Mouse (Mus musculus) kidney, postnatal 4 days (tissue): ENCODE results near the gene Spast.
"Not testable (repeated sequence)": the region's sequence is repeated elsewhere in the genome, so short reads cannot be mapped to it uniquely, and the experiment has no call there.

Experiments used
- DNase-seq, 2 experiments: peaks; one replicate each; pipeline ENCODE4 v3.0.0; 2021; ENCODE audit warnings: mixed read lengths in 2 of 2

Spast gene

DNA sequence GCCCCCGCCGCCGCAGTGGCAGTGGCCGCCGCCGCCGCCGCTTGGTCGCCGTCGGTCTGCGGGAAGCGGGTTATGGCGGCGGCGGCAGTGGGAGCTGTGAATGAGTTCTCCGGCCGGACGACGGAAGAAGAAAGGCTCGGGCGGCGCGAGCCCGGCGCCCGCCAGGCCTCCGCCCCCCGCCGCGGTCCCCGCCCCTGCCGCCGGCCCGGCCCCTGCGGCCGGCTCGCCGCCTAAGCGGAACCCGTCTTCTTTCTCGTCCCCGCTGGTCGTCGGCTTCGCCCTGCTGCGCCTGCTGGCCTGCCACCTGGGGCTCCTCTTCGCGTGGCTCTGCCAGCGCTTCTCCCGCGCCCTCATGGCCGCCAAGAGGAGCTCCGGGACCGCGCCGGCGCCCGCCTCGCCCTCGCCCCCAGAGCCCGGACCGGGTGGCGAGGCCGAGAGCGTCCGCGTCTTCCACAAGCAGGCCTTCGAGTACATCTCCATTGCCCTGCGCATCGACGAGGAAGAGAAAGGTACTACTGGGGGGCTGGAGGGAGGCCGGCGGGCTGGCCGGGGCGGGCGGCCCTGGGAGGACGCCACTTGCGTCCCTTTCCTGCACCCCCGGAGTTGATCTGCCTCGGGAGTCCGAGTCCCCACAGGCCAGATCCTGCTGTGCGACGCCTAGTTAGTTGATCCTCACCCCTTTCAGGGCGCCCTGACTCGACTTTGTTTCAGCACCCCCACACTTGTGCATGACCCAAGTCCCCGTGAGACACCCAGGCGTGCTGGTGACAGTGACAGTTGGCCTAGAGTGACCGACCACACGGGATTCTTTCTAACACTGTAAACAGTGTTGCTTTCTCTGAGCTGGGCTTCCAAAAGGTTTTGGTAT lies at the start of gene Spast:
Gene Spast, plus strand, starts transcription at position 51 of the 868 bp plus-strand sequence.
- DNase-seq = peak; percentile 79 to 87

DNA sequence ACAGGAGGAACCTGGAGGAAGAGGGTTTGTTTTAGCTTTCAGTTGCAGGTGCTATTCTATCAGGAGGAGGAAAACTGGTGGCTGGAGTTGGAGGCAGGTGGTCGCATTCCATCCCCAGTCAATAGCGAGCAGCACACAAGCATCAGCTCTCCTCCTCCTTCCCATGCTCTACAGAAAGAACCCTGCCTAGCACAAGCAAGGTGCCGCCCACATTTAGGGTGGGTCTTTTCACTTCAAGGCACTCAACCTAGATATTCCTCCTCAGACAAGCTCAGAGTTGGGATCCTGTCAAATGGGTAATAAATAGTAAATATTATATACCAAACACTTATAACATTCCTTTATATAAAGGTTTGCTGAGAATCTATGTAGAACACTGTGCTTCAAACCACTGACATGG lies 48.6 kb upstream of the Spast start:
- no peak for DNase-seq

DNA sequence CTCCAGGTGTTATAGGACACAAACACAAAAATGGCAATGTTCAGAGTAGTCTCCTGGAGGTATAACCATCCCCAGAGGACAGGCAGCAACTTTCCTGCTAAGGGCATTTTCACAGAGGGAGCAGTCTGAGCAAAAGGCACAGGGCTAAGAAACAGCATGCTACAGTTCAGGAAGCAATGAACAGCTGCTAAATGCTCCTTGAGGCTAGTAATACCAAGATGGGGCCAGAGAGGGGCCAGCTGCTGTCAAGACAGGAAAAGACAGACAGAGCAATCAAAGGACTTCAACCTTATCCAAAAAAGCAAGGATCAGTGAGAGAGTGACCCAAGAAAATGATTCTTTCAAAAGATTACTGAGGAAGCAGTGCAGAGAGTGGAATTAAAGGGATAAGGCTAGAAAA lies 47.9 kb upstream of the Spast start:
- peak; percentile 22 to 27 for DNase-seq

DNA sequence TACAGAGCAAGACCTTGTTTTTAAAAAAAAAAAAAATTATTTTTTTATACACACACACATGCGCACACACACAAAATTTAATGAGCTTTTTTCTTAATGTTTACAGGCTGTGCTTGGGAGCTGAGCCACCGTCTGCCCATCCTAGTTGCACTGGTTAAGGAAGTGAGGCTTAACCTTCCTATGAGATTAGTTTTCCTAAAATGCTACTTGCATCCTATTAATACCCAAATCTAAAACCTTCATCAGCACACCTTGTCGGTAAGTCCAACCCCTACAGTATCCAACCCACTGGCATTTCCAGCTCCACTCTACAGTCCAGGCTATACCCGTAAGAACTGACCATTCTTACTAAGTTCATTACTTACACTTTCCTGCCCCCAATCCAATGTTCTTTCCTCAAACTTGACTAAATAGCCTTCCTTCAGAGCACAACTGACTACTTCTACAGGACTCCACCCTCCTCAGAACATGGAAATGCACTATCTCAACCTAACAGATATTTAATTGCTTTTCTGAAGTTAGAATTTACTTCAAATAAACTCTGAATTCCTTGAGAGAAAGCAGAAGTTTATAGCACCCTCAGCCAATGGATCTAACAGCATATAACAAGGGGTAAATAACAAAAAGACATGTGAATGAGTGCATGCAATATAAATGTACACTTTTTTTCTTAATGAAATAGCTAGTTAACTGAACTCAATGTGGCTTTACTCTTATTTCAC lies 47.0 kb upstream of the Spast start:
- DNase-seq = no peak

DNA sequence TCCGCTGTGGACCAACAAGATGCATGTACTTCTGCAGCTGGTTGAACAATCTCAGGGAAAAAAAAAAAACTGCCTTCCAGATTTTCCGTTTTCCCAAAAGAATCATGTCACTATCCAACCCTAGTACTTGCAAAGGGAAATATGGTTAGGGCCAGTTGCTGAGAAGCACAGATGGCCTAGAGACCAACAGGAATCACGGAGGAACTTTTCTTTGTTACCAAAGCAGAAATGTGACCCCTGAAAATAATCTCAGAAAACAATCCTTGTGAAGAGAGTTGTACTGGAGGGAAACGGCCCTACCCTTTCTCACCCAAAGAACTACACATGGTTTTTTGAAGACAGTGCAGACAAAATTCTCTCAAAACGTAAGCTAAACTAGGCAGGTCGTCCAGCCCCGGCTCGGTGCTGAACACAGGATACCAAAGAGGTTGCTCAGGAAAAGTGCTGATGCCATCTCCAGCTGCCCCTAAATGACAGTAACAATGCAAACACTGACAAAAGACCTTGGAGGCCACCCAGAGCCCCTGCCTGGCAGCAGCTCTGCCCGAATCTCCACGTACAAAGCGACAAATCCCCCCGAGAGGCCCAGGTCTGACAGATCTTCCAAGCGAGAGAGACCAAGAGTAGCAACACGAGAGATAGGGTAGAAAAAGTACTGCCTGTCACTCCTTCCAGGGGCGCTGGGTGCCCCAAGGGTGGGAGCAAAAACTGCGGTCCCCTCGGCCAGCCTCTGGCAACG lies 44.9 kb upstream of the Spast start:
- peak in 1 of 2 experiments; percentile 42 for DNase-seq

DNA sequence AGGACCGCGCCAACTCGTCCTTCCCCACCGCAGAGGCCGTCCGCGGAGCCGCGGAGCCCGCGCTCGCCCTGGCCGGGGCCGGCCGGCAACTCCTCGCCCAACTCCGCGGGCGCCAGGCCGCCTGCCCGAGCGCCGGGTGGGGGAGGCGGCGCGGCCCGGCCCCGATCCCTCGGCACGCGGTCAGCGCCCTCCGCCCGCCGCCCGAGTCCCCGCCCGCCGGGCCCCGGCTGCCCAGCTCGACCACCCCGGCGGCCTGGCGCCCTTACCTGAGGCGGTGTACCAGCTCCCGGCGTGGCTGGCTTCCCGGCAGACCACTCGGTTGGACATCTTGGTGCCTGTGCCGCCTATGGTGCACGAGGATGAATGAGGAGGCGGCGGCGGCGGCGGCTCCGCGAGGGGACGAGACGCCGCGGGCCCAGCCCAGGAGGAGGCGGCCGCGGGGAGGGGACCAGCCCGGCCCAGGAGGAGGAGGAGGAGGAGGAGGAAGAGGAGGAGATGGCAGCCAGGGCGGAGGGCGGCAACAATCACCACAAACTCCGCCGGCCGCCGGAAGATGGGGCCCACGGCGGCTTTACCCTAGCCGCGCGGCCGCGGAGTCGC lies 44.3 kb upstream of the Spast start:
- DNase-seq = peak; percentile 85 to 91

DNA sequence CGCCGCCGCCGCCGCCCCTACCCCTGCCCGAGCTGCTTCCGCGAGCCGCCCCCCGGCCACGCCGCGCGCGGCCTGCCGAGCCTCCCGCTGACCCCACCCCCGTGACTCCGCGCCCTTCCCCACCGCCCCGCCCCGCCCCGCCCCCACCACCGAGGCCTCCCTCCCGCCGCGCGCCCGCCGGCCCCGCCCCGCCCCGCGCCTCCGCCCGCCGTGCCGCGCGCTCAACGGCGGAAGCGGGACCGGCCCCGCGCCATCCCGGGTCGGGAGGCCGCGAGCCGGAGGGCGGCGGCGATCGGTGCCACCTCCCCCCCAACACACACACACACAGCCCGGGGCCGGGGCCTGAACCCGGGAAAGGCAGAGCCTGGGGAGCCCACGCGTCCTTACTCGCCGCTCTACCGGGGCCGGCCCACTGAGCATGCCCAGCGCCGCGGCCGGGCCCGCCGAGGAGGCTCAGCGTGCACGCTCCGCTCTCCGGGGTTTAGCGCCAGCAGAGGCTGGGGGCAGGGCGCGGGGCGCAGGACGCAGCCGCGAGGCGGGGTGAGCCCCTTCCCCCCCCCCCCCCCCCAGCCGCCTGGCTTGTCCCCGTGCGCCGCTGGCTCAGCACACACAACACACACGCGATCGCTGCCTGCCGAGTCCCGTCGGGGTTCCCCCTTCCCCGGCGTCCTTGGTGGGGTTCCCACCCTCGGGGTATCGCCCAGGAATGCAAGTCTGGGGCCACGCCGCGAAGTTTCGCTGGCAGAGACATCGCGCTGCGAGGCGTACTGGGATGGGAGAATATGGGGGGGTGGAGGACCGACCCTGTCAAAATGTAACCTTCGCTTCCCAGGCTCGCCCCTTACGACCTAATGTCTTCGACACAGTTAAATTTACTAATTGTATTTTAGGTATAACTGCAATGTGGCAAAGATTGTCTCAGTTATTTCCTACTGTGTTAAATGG lies 43.5 kb upstream of the Spast start, which contains the start of gene Memo1:
Gene Memo1, minus strand, starts transcription at position 496 of the 945 bp plus-strand sequence.
- peak; percentile 86 to 92 for DNase-seq

DNA sequence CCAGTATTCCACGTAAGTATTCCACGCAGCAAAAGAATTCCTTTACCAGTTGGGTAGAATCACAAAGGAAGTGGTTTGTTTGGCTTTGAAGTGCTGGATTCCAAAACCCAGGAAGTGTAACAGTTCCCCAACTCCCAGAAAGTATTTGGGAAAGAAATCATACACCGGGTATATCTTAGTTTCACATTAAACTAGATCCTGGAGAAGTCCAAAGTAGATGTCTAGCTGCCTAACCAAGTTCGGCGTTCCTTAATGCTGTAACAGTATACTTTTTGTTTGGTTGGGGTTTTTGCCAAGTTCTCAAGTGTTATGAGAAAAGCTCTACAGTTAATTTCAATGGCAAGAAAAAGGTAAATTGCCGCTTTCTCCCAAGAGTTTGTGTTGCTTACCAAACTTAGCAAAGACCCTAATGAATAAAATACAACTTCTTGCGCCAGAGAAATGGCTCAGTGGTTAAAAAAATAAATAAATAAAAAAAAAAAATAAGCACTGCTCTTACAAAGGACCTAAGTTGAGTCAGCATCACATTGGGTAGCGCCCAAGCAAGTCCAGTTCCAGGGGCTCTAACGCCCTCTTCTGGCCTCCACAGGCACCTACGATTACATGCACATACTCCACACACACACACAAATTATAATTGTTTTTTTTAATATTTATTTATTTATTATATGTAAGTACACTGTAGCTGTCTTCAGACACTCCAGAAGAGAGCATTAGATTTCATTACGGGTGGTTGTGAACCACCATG lies 42.5 kb upstream of the Spast start:
- DNase-seq = peak; percentile 36 to 54

DNA sequence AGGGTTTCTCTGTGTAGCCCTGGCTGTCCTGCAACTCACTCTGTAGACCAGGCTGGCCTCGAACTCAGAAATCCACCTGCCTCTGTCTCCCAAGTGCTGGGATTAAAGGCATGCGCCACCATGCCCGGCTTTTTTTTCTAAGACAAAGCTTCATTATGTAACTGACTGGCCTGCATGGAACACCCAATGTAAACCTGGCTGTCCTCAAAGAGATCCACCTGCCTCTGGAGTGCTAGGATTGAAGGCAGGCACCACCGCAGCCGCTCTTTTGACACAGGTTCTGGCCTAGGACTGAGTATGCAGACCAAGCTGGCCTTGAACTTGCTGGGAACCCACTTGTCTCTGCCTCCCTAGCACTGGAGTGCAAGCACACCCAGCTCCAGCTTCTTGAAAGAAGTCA lies 41.8 kb upstream of the Spast start:
- not testable (repeated sequence) for DNase-seq

DNA sequence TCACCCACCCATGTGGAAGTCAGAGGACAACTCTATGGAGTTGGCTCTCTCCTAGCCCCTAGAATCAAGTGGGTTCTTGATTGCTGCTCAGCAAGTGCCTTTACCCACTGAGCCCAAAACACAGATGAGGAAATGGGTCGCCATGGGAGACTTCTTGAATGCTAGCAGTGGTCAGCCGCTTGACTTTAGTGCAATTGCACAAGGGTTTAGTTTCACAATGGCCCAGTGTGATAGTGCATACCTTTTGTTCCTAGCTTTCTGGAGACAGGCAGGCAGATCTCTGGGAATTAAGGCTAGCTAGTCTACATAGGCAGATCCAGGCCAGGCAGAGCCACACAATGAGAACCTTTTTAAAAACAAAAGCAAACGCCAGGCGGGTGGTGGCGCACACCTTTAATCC lies 38.7 kb upstream of the Spast start:
- no peak for DNase-seq

DNA sequence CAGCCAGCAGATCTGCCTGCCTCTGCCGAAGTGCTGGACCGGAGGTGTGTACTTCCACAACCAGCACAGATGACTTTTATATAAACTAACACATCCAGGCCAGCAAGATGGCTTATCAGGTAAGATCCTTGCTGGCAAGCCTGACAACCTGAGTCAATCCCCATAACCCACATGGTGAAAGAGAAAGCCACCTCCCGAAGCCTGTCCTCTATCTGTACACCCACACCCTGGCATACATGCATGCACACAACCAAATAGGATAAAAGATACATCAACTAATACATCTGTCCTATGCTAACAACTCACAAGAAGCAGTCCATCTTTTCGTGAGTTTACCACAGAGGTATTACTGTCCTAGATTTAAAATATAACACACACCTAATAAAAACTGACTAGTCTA lies 34.7 kb upstream of the Spast start:
- no peak for DNase-seq

DNA sequence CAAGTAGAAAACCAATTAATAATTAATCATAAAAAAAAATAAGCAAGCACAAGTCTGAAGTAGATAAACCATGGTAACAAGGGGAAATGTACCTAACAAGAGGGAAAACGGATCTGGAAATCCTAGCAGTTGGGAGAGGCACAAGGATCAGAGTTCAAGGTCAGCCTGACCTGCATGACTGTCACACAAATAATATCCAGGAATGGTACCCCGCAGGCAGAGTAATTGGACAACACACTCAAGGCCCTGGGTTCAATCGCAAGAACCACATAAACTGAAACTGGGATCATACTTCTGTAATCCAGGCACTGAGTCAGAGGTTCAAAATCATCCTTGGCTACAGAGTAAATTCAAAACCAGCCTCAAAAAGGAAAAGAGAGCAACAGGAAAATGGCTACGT lies 33.2 kb upstream of the Spast start:
- DNase-seq = no peak

DNA sequence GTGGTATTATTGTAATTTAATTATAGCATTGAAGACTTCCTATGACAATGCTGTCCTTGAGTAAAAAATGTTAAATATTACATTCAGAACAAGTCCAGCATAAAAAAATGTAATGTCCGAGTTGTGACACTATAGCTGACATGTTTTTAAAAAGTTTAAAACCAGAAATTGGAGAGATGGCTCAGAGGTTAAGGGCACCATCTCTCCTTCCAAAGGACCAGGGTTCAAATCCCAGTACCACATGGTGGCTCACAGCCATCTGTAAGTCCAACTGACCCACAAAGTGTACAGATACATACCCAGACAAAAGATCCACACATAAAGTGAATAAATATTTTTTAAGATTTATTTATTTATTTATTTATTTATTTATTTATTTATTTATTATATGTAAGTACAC lies 32.8 kb upstream of the Spast start:
- DNase-seq = no peak

DNA sequence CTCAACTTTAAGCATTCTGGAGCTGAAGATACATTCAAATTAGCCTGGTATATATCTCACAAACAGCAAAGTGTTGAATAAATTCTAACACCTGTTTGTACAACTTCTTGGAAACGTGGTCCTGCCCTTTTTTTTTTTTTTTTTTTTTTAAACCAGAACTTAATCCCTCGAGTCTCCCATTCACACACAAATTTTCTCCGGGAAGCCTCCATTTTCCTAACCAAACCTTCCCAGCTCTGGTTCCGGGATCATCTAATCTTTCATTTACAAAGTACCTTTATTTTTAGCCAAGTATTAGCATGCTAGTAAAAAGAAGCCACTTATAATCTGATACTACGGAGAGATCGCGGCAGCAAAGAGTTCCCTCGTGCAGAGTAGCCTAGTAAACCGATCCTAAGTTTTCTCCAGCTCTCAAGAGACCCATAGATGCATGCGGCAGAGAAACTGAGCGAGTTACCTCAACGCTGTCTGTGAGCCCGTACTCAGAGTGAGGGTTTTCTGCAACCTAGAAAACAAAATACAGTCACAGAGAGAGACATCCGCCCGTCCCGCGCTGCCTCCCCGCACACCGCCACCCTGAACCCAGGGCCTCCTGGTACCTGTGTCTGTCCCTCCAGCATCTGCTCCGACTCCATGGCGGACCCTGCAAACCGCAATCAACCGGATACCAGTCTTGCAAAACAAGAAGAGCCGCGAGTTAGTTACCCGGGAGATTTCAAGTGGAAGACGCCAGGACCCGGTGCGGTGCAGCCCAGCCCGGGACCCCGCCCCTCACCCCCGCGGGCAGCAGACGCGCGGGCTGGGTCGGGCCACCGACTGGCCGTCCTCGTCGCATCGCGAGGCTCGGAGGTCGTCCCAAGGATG lies 23.1 kb upstream of the Spast start:
- no peak for DNase-seq

DNA sequence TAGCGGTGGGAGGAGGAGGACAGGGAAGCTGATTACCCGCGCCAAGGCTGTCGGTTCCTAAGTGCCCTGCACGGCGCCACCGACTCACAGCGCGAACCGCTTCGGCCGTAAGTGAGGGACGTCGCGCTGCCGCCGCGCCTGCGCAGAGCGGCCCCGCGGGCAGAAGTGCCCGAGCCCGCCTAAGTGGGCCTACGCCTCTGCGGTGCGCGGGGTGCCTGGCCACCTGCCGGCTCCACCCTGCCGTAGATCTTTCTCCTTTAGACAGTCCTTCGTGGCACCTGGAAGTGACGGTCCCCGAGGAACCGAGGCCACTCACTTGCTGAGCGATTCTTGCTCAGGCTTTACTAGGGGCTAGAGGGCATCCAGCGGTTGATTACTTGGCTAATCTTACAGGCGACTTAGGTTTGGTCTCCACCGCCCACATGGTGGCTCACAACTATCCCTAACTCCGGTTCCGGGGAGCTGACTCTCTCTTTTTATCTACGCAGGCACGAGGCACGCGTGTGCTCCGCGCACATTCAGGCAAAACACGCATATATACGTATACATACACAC lies 22.4 kb upstream of the Spast start:
- DNase-seq = peak; percentile 88 to 94

DNA sequence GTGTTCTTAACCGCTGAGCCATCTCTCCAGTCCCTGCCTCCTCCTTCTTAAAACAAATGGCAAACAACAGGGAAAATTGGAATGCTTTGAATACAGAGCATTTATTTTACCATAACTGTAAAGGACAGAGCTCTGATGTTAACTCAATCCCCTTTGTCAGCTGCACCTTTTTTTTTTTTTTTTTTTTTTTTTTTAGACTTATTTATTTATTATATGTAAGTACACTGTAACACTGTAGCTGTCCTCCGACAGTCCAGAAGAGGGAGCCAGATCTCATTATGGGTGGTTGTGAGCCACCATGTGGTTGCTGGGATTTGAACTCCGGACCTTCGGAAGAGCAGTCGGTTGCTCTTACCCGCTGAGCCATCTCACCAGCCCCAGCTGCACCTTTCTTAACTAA lies 20.1 kb upstream of the Spast start:
- DNase-seq = no peak

DNA sequence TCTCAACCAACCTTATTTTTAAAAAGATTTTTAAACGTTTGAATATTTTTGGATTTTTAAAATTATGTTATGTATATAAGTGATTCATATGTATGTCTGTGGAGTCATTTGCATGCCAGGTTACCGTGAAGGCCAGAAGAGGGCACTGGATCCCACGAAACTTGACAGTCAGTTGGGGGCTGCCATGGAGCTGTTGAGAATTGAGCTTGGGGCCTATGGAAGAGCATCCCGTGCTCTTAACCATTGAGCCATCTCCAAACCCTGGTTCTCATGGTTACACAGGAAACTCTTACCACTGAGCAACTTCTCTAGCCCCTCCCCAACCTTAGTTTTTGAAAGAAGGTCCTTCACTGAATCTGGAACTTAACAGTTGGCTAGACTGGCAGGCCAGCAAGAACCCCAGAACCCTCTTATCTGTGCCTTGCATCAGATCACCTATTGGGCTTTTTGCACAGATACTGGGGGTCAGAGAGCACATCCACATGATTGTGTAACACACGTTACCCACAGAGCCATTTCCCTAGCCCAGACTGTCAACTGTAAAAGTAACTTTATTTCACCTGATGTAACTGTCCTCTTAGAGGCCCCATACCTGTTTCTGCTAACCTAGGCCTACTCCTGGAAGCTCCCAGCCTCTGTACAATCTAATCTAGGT lies 16.3 kb upstream of the Spast start:
- peak in 1 of 2 experiments; percentile 16 for DNase-seq

DNA sequence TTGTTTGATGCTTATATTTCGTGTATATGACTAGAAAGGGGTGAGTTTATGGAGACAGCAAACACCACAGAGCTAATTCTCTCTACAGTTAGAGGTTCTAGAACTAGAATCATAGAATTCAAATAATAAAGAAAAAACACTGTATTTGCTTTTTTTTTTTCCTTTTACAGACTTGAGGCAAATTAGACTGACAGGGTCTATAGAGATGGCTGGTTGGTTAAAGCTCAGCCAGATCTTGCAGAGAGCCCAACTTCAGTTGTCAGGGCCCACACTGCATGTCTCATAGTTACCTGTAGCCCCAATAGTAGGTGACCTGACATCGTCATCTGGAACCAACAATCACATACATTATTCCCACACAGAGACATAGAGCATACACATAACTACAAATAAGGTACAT lies 14.9 kb upstream of the Spast start, which contains the start of gene Dpy30:
Gene Dpy30, minus strand, starts transcription at position 101 of the 400 bp plus-strand sequence.
- no peak for DNase-seq

DNA sequence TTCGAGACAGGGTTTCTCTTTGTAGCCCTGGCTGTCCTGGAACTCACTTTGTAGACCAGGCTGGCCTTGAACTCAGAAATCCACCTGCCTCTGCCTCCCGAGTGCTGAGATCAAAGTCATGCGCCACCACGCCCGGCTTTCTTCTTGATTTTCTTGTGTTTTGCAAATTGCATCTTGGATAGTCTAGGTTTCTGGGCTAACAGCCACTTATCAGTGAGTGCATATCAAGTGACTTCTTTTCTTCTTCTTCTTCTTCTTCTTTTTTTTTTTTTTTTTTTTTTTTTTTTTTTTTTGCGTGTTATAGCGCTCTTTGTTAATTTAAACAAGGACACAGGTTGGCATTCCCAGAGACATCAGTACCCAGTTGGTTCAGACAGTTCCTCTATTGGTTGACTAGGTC lies 11.6 kb upstream of the Spast start:
- DNase-seq = not testable (repeated sequence)
